Mouse (Mus musculus): ENCODE measurements at regions not wholly inside any gene's neighbourhood (a gene's known extent, or its start where the extent isn't known, plus 50 kb on each side); places are given as distances from the start of the nearest gene placed in this dataset.

DNA sequence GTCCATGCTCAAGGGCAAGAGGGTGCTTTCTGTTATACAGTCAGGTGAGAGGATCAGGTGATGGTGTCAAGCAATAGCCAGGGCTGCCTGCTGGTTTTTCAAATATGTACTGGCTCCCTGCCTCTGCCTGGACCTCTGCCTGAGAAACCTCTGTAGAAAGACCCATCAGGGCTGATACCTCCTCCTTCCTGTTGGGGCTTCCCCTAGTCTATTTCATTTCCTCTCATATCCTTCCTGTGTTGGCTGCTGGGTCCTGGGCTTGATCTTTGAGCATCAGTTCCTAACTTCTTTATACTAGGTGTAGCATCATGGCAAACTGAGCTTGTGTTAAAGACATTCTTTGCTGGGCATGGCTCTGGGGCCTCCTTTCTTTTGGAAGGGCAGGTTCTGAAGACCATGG lies 89.5 kb downstream of the Tmem38b start:
- ATAC-seq (replicated peaks; ENCODE audit: poor library complexity, severe bottlenecking) = peak; percentile 70

DNA sequence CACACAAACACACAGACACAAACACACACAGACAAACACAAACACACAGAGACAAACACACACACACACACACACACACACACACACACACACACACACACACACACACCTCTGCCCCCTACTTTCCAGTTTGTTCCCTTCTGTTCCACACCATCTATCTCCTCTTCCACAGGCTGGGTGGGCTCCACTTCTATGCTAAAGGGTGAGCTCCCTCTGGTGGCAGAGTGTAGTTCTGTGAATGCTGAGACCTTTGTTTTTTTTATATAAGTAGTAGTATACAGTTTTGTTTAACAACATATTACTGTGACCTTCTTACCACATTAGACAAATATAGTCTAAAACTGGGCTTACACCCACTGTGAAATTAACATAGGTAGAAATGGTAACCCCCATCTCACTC lies 93.3 kb downstream of the Tmem38b start:
- peak; percentile 54 for ATAC-seq (replicated peaks; ENCODE audit: poor library complexity, severe bottlenecking)

DNA sequence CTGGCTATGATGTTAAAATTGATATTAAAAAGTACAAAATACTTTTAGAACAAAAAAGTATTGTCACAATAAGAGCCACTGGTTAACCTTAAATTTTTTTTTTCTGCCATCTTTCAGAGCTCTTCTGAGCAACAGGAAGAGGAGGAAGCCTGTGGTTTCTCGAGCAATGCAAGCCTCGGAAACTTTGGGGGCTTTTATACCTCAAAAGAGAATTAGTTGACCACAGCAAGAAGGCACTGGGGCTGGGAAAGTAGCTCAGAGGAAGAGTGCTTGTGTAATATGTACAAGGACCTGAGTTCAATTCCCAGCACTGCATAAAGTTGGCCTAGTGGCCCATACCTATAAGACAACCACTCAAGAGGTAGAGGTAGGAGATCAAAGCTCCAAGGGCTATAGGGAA lies 94.7 kb downstream of the Tmem38b start:
- peak; percentile 71 for ATAC-seq (replicated peaks; ENCODE audit: poor library complexity, severe bottlenecking)

DNA sequence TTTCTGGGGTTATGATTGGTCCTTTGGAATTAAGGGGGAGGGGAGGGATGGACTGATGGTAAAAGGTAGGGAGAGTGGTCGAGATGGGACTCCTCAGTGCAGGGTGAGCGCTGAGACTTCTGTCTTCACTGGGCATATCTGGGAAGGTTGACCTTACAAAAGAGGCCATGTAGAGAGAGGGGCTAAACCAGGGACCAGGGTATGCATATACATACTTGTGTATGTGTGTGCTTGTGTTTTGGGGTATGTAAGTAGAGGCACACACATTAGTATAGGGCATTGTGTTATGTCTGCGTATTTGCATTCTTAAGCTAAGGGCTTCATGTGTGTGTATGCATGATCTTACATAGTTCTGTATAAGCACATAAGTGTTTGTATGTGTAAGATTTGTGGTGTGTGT lies 105.2 kb downstream of the Tmem38b start:
- no peak for ATAC-seq (replicated peaks; ENCODE audit: poor library complexity, severe bottlenecking)

DNA sequence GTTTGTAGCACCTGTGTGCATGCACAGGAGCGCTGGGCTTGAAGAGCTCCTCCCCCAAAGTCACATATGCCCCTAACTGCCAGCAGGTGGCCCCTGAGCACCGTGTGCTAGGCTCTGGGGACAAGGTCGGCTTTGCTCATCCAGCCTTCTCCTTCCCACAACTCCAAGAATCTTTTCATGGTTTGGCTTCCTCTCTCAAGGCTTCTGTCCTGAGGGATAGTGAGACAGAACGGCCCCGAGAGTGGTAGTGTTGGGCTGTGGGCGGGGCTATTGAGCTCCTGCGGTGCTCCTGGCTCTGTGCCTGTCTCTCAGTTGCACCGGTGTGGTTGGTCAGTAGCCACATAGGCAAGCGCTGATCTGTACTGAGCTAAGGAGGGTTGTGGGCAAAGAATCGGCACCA lies 105.7 kb downstream of the Tmem38b start:
- ATAC-seq (replicated peaks; ENCODE audit: poor library complexity, severe bottlenecking) = peak; percentile 81

DNA sequence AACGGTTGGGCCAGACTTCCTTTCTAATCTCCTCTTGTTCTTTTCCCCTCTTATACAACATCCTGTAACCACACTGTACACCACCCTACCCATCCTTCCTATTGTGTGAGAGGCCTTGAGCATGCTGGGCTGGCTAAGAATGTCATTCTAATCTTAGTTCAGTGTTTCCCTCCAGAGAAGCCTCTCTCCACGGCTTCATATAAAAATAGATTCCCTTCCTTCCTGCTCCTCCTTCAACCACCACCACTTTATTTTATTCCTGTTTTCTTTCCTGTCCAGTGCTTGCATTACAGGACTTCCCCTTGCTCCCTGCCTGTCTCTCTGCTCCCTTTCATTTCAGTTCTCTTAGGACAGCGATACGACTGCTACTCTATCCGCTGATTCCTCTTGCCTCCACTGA lies 109.5 kb downstream of the Tmem38b start:
- peak; percentile 59 for ATAC-seq (replicated peaks; ENCODE audit: poor library complexity, severe bottlenecking)

DNA sequence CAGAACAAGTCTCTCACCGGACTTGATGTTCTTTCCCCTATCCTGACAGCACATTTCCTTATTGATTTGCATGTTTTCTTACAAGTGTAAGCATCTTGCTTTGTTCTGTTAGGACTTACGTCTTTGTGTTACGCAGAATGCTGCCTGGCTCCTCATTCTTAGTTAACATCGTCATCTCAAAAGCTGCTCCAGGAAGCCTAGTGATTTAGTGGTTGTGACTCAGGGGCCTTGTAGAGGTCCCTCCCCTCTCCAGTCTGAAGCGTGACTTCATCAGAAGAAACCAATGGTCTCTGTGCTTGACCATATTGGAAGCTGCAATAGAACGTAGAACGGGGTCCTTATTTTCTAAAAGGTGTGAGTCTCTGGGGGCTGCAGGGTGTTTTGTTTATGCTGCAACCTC lies 122.9 kb downstream of the Tmem38b start:
- no peak for ATAC-seq (replicated peaks; ENCODE audit: poor library complexity, severe bottlenecking)

DNA sequence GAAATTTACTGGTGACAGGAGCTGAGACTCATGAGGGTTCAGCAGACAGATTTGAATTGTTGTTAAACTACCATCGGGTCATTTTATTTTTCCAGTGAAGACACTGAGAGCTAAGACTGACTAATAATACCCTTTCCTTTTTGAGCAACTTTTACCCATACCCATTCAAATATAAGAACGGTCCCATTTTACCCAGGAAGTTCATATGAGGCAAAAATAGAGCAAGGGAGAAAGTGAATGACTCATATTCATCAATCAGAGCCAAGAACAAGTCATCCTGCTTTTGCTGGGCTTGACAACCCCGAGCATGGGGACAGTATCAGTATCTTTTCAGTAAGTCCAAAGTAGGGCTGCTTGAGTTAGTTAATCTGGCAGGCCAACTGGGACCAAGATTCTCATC lies 123.3 kb downstream of the Tmem38b start:
- ATAC-seq (replicated peaks; ENCODE audit: poor library complexity, severe bottlenecking) = no peak

DNA sequence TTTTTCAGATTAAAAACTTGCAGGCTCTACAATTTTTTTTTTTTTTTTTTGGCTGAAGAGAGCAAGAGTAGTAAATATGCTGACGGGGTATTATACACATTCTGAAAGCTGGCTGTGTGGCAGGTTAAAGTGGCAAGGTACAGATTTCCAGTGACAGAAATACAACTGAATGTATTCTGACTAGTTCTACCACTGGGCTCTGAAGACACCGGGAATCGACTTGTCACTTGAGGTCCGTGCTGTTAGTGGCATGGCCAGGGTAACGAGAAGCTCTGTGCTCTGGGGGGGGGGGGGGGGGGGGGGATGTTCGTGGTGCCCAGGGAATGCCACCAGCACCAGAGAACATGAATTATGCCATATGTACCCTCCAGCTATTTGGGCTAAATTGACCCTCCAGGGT lies 124.7 kb downstream of the Tmem38b start:
- ATAC-seq (replicated peaks; ENCODE audit: poor library complexity, severe bottlenecking) = no peak

DNA sequence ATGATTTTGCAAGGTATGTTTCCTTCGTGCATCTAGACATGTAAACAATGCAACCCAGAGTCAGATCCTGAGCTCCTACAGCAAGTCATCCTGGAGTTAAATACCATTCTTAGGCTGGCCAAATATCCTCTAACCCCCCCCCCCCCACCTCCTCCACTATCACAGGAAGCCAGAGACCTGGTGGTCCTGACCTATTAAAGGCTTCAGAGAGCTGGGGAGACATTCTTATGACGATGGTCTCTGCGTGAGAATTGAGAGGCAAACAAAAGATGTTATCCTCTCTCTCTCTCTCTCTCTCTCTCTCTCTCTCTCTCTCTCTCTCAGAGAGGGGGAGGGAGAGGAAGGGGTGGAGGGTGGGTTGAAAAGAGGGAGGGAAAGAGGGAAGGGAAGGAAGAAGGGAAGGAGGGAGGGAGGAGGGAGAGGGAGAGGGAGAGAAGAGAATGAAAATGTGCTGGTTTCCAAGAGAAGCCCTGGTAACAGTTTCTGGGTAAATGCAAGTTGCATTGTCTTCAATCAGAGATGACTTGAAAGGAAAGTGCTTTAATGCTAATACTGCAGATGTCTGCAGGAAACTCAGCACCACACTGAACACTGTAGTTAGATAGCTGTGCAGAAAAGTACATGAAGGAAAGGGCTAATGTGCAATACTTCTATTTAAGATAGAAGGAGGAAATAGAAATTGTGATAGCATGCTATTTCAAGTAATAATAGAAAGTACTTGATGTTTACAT lies 125.3 kb downstream of the Tmem38b start:
- no peak for ATAC-seq (replicated peaks; ENCODE audit: poor library complexity, severe bottlenecking)

DNA sequence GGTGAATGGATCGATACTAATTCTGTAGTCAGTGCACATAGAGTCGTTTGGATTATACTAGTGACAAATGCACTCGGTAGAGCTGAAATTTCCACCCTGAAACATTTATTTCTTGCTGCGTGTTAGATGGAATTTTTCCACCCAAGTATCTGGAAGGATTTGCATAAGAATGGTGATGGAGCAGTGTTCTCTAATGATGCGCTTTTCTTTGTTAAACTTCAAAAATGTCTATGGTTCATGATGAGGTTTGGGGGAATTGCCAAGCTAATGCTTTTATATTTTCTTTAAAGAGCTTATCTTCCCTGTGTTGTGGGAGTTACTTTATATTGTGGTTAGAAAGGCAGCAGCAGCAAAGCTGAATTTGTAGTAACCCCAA lies 125.9 kb downstream of the Tmem38b start:
- ATAC-seq (replicated peaks; ENCODE audit: poor library complexity, severe bottlenecking) = no peak

DNA sequence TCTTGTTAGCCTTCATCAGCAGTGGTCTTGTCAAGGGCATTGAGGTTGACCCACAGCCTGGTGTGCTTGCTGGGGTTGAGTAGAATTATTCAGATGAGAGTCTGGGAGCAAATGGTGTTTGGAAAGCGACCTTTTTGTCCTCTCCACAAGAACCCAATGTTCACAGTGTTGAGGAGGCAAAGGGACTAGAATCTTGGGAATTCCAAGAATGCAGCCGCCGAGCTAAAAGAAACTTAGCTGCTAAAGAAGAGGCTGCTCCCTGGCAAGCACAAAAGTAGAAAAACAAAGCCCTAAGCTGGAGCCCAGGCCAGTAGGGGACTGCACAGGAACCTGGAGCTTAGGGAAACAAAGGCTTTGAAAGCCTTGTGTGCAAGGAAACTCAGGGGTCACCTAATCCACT lies 126.4 kb downstream of the Tmem38b start:
- ATAC-seq (replicated peaks; ENCODE audit: poor library complexity, severe bottlenecking) = no peak

DNA sequence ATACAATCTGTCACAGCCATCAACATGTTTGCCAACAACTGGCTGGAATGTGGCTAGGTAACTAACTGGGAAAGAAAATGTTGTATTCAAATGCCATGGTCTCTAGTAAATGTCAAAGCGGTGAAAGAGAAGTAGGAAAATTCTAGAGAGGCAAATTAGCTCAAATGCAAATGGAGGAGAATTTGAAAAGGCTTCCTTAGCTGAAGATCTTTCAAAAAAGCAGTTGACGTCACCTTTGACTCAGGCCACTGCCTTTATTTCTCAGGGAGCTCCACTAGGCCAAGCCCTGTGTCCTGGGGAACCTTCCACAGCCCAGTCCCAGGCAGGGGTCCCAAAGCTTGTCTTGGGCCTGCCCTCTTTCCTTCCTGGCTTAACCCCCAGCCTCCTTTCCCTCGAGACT lies 136.6 kb downstream of the Tmem38b start:
- no peak for ATAC-seq (replicated peaks; ENCODE audit: poor library complexity, severe bottlenecking)

DNA sequence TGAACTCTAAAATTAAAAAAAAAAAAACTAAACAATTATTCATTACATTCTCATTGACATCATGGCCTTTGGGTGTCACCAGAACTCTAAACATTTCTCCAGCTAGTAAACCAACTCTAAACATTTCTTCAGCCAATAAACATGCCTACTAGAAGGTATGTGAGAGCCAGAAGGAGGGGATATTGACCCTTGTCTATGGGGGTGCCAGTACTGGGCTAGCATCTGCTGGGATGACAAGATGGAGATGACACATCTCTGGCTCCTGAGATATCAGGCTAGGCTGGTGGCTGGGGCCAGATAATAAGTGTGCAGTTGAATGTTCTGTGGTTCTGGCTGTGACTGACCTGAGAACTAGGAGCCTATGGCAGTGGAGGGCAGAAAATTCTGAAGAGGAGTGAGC lies 144.6 kb downstream of the Tmem38b start:
- ATAC-seq (replicated peaks; ENCODE audit: poor library complexity, severe bottlenecking) = no peak

DNA sequence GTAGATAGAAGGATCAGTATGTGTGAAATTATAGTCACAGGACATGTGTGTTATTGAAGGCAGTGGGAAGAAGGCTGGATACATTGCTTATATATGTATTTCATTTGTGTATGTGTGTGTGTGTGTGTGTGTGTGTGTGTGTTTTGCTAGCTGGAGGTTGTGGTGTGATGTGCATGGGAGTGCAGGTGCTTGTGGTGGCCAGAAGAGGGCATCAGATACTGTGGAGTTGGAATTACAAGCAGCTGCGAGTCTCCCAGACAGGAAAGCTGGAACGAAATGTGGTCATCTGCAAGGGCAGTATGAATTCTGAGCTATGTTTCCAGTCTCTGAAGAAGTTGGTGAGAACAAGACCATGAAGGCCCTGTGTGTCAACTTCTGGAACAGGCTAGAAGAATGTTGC lies 145.1 kb downstream of the Tmem38b start:
- ATAC-seq (replicated peaks; ENCODE audit: poor library complexity, severe bottlenecking) = no peak

DNA sequence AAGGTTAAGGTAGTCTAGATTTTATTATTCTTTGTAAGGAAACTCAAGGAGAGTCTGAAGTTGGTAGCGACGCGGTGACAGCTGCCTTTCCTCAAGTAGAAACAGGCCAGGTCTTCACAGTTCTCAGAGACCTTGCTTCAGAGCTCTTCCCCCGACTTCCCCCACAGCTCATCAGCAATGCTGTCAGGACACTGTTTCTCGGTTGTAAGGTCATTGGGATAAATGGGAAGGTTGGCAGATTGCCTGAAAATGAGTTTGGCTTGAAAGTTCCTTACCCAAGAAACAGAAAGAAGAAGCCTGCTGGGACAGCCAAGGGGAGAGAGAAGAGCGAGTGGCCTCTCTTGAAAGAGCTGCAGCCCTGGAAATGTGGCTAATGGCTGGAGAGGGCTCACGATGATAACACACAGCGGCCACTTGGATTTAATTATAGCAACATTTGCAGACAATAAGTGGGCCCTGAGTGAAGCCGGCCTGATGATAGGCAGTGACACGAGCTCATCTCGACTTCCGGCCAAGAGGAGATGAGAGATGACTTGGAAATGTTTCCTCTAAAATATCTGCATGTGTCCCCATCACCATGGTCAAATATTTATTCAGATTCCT lies 150.3 kb downstream of the Tmem38b start:
- ATAC-seq (replicated peaks; ENCODE audit: poor library complexity, severe bottlenecking) = no peak

DNA sequence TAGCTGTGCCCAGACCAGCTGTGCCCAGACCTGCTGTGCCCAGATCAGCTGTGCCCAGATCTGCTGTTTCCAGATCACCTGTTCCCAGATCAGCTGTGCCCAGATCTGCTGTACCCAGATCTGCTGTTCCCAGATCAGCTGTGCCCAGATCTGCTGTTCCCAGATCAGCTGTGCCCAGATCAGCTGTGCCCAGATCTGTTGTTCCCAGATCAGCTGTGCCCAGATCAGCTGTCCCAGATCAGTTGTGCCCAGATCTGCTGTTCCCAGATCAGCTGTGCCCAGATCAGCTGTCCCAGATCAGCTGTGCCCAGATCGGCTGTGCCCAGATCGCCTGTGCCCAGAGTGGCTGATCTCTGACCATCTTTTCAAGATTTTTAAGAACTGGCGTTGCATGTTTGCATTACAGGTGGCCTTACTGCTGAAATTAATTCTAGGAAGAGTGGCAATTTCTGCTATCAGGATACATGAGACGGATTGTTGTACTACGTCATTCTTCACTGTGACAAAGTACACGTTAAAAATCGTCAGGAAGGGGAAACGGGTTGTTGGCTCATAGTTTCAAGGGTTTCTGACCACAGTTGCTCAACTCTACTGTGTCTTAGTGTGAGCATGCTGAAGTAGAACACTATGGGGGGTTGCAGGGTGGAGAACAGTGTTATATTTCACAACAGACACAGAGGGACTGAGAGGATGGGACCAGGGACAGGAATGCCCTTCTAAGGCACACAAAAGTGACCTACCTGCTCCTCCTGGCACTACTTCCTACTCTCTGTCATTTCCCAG lies 160.9 kb downstream of the Tmem38b start:
- peak; percentile 100 for ATAC-seq (replicated peaks; ENCODE audit: poor library complexity, severe bottlenecking)

DNA sequence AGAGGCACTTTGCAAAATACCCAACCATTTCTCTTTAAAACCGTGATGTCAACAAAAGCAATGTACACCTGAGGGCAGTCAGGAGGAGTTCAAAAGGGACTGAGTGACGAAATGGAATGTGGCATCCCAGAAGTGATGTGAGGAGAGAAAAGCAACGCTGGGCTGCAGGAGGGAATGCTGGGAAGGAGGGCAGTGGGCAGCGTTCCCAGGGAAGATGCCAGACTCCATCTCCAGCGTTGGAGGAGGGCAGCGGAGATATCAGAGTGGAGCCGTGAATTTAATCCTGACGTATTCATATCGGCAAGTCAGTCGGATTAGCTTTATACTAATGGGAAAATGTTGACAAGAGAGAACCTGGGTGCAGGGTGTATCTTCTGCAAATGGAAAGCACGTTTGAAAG lies 161.7 kb downstream of the Tmem38b start:
- ATAC-seq (replicated peaks; ENCODE audit: poor library complexity, severe bottlenecking) = no peak

DNA sequence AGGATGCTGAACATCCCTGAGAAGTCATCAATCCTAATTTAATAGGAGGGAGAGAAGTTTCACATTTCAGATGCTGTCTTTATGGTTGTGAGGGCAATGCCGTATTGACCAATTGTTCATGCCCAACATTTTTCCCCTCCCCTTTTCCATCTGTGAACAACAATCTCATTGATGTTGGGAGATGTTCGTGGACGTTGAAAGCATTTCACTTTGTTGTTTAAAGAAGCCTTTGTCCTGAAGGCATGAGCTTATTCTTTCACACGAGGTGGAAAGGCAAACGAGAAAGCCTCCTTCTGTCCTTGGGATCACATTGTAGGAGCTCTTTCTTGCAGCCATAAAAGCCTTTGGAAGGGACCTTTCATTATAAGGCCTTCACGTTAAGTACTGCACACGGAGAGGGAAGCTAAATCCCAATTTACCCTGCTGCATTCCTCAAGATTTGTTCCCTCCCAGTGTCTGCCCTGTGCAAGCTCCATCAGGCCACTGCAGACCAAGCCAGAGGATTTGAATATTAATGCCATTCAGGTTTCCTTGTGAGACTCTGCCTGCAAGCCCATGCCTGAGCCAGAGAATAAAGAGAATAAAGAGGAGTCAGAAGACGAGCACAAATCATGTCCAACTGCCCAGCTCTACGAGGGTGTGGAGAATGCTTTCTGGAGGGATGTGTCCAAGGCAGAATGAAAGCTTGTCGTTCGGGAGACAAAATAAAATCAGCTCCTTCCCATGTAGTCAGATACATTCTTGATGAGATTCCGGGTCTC lies 195.4 kb downstream of the Tmem38b start:
- no peak for ATAC-seq (replicated peaks; ENCODE audit: poor library complexity, severe bottlenecking)

DNA sequence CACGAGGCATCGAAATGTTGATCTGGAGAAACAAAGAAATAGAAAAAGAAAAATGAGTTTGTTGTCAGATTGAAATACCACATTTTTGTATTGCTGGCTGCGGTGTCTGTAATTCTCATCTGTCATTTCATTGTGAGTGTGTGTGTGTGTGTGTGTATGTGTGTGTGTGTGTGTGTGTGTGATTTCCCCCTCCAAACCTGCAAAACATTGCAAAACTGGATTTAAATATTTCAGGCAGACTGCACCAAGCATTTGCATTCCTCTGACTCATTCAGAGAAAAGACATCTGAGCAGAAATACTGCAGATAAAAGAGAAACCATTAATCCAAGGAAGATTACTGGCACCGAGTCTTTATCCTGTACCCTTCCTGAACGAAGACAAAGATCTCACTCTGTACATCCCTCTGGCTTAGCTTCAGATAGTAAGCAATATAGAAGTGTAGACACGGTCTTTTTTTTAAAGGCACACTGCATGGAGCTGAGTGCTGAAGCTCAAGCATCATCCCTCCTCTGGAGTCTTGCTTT lies 196.1 kb downstream of the Tmem38b start:
- no peak for ATAC-seq (replicated peaks; ENCODE audit: poor library complexity, severe bottlenecking)

DNA sequence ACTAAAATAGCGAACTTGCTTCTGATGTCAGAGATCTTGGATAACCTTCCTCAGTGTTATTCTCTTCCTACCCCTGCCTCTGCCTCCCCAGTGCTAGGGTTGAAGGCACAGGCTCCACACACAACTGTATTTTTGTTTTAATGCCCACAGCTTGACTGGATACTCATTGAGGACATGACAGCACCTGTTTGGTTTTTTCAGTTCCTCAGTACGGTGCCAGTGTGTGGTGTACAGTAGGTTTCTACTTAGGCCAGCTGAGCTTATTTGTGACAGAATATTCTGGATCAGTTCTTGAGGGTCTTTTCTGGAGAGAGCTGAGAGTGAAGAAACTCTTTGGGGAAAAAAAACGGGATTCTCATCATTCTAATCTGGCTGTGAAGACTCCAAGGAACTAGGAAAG lies 201.1 kb downstream of the Tmem38b start:
- no peak for ATAC-seq (replicated peaks; ENCODE audit: poor library complexity, severe bottlenecking)
